Mouse (Mus musculus) testis, adult 2 months (tissue): ENCODE results near the gene Tgfb1. TPM values are rescaled to one million over a fixed set of nuclear protein-coding genes. Genes with fewer than 3 reads are reported as not detected.
A peak's percentile ranks its signal among the peaks of the same experiment; 100 is the strongest.

Experiments
- H3K27ac ChIP-seq: fragments of 200-500 bp; 2 replicates; pipeline ENCODE4 v1.5.1; 2012; ENCODE audit warnings: low read depth, low read length; ENCODE audit not compliant: control insufficient read depth, insufficient read depth
- H3K27me3 ChIP-seq: fragments of 200-500 bp; 2 replicates; pipeline ENCODE4 v1.6.1; 2012; ENCODE audit warnings: mild to moderate bottlenecking, low read length, moderate library complexity; ENCODE audit not compliant: control insufficient read depth, insufficient read depth
- H3K36me3 ChIP-seq: fragments of 200-500 bp; 2 replicates; pipeline ENCODE4 v1.6.1; 2012; ENCODE audit warnings: mild to moderate bottlenecking, low read length; ENCODE audit not compliant: control insufficient read depth, insufficient read depth
- H3K4me1 ChIP-seq: fragments of 200-500 bp; 2 replicates; pipeline ENCODE4 v1.6.1; 2012; ENCODE audit warnings: low read length; ENCODE audit not compliant: control insufficient read depth, insufficient read depth
- H3K4me3 ChIP-seq: fragments of 200-500 bp; 2 replicates; pipeline ENCODE4 v1.5.1; 2012; ENCODE audit warnings: low read depth, mild to moderate bottlenecking, low read length, moderate library complexity, mixed read lengths; ENCODE audit not compliant: control insufficient read depth
- CTCF ChIP-seq: fragments of 200-500 bp; IDR thresholded peaks from 2 replicates; pipeline ENCODE4 v1.5.1; 2012; ENCODE audit warnings: low read depth, mild to moderate bottlenecking, inconsistent platforms, low read length, moderate library complexity; ENCODE audit not compliant: control insufficient read depth, insufficient read depth, insufficient replicate concordance
- POLR2A ChIP-seq: fragments of 200-500 bp; IDR thresholded peaks from 2 replicates; pipeline ENCODE4 v1.6.1; 2012; ENCODE audit warnings: low read depth, mild to moderate bottlenecking, inconsistent platforms, low read length, moderate library complexity; ENCODE audit not compliant: control insufficient read depth
- polyA plus RNA-seq: library from polyadenylated mRNA; depleted of rRNA; stranded (reverse); fragments of >200 nt; gene quantifications from 2 replicates; pipeline ENCODE4 v1.2.3, GENCODE M21; 2012

Tgfb1 gene
- polyA plus RNA-seq, 1 experiment, result 6.8 TPM

DNA sequence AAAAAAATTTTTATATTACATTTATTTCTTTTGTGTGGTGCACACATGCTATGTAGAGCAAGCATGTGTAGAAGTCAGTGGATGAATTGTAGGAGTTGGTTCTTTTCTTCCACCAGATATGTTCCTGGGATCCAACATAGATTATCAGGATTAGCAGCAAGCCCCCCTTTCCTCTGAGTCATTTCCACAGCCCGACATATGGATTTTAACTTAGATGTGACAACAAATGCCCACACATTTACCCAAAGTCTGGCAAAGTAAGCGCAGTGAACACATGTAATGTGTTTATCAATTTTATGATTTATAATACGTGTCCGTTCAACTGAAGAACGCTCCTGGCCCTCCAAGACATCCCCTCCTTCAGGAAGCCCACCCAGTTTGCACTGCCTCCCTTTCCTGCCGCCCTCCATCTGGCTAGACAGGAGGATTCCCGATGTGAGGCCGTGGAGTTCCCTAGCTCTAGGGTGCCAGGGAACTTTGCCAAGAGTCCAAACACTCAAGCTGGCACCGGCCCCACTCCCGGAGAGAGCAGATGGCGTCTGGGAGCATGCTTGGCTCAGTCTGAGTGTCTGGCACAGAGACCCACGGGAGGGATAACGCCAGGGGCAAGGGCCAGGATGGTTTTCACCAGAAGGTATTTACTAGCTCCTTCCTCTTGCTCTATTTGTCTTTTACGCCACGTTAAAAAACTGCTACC lies 10.6 kb upstream of the Tgfb1 start:
- Histone ChIP-seq H3K27ac (no peak overlapping the region), H3K36me3 (no peaks in the 10 kb centered on the region), H3K4me3 (no peak overlapping the region), H3K4me1 (peaks cover 22% of the 10 kb centered on the region), H3K27me3 (no peaks in the 10 kb centered on the region)
- TF ChIP-seq POLR2A, result no peak
- no peak for TF ChIP-seq CTCF

GRCm38 (mm10) chr7:25677013-25677412 lies 9.8 kb upstream of the Tgfb1 start:
- H3K4me1 ChIP-seq, result peaks cover 26% of the 10 kb centered on the region
- TF ChIP-seq POLR2A, result no peak
- TF ChIP-seq CTCF, result no peak
- H3K27ac ChIP-seq, result no peak overlapping the region
- no peaks in the 10 kb centered on the region for H3K36me3 ChIP-seq
- H3K27me3 ChIP-seq, result no peaks in the 10 kb centered on the region
- no peak overlapping the region for H3K4me3 ChIP-seq

- peaks cover 22% of the 10 kb centered on the region for H3K4me1 ChIP-seq
- H3K27ac ChIP-seq, result peak overlapping the region; percentile 99
- no peaks in the 10 kb centered on the region for H3K36me3 ChIP-seq
- H3K4me3 ChIP-seq, result peak overlapping the region; percentile 98; the same call in 1 of the 2 replicates
- no peaks in the 10 kb centered on the region for H3K27me3 ChIP-seq
- TF ChIP-seq CTCF (no peak), POLR2A (no peak)
Observed at GRCm38 (mm10) chr7:25679971-25680370, 6.8 kb upstream of the Tgfb1 start.

GRCm38 (mm10) chr7:25680514-25681258 lies 6.1 kb upstream of the Tgfb1 start, which contains the start of gene B9d2:
Gene B9d2 (plus strand): TSS chr7:25680780.
- no peaks in the 10 kb centered on the region for H3K27me3 ChIP-seq
- H3K27ac ChIP-seq, result peak within 1 kb of the TSS; percentile 99
- H3K4me3 ChIP-seq, result peak within 1 kb of the TSS; percentile 98
- no peaks in the 10 kb centered on the region for H3K36me3 ChIP-seq
- TF ChIP-seq POLR2A, result peak; percentile 75
- TF ChIP-seq CTCF, result no peak
- peaks cover 17% of the 10 kb centered on the region for H3K4me1 ChIP-seq

GRCm38 (mm10) chr7:25681341-25682231 lies 5.2 kb upstream of the Tgfb1 start:
- H3K36me3 ChIP-seq, result no peaks in the 10 kb centered on the region
- H3K4me1 ChIP-seq, result peaks cover 22% of the 10 kb centered on the region
- H3K4me3 ChIP-seq, result peak overlapping the region; percentile 57
- H3K27ac ChIP-seq, result 0 out of 2 replicates have a peak overlapping the region, but pooled peaks have one; percentile 19
- H3K27me3 ChIP-seq, result no peaks in the 10 kb centered on the region
- no peak for TF ChIP-seq POLR2A
- TF ChIP-seq CTCF, result no peak

DNA sequence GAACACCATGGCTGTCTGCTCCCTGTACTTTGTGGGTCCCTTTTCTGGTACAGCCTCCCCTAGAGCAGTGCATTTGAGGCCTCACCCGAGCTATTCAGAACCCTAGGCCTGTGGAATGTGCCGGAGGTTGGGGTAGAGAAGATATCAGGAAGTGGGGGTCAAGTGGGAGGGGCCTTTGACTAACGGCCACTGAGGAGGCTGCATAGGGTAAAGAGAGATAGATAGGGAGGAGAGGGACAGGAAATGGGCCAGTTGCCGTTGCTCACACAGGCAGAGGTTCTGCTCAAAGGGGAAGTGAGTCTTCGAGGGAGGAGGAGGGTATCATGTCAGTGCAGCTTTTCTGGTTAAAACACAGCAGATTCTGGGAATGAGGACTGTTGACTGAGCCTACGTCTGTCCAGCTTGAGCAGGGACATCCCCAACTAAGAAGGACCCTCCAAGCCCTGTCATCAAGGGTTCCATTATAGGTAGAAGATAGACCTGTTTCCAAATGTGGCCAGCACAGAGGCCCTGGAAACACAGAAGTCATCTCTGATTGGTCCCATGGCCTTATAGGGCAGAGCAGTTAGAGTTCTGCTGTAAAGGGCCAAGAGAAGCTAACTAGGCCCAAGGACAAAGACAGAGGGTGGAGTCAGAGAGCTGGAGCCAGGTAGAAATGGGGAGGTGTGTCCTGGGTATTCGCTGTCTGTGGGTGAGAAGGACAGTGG lies 3.2 kb upstream of the Tgfb1 start:
- Histone ChIP-seq H3K4me3 (no peak overlapping the region), H3K36me3 (no peaks in the 10 kb centered on the region), H3K4me1 (peaks cover 25% of the 10 kb centered on the region), H3K27ac (no peak overlapping the region), H3K27me3 (no peaks in the 10 kb centered on the region)
- no peak for TF ChIP-seq CTCF
- TF ChIP-seq POLR2A, result no peak
